Mouse (Mus musculus) embryonic fibroblast, embryonic 13.5 days (primary cell): ENCODE measurements around the gene Ap1g1.

Source experiments
- CTCF ChIP-seq: IDR thresholded peaks from 2 replicates; pipeline ENCODE4 v1.5.1; 2011; ENCODE audit warnings: mild to moderate bottlenecking, control low read depth, low read length, moderate library complexity, borderline replicate concordance; ENCODE audit not compliant: insufficient read depth
- POLR2A ChIP-seq: IDR thresholded peaks from 2 replicates; pipeline ENCODE4 v1.6.1; 2011; ENCODE audit warnings: low read depth, mild to moderate bottlenecking, control low read depth, low read length, moderate library complexity

GRCm38 (mm10) chr8:109868003-109868679 lies 89.8 kb downstream of the Ap1g1 start, which contains the start of gene Phlpp2:
- TF ChIP-seq POLR2A (peak; percentile 61), CTCF (0 out of 2 replicates have a peak, but pooled peaks have one; percentile 10)
